Mouse (Mus musculus) forebrain, embryonic 14.5 days (tissue): ENCODE results near the gene Radil. TPM values are rescaled to one million over a fixed set of nuclear protein-coding genes. Genes with fewer than 3 reads are reported as not detected.

Source experiments
- ATAC-seq: fragments of 200-750 bp; cut with Nextera tagmentation; 2 replicates; pipeline ENCODE4 v1.8.0; 2017; ENCODE audit warnings: mild to moderate bottlenecking, moderate library complexity
- DNase-seq: peaks from one replicate; pipeline ENCODE4 v3.0.0-alpha.2; 2015; ENCODE audit warnings: low spot score
- H3K27ac ChIP-seq: fragments of 300-500 bp; sonication (generic); 2 replicates; pipeline ENCODE4 v1.5.1; 2014; ENCODE audit warnings: low read depth, mild to moderate bottlenecking, control low read depth, low read length, moderate library complexity
- H3K27me3 ChIP-seq: fragments of 300-500 bp; sonication (generic); replicated peaks from 2 replicates; pipeline ENCODE4 v1.6.1; 2014; ENCODE audit warnings: low read length, control low read depth, mixed read lengths; ENCODE audit not compliant: control insufficient read depth, insufficient read depth
- H3K36me3 ChIP-seq: fragments of 300-500 bp; sonication (generic); 2 replicates; pipeline ENCODE4 v1.6.1; 2014; ENCODE audit warnings: low read length, control low read depth; ENCODE audit not compliant: control insufficient read depth, insufficient read depth
- H3K4me1 ChIP-seq: fragments of 300-500 bp; sonication (generic); 2 replicates; pipeline ENCODE4 v1.6.1; 2014; ENCODE audit warnings: antibody characterized with exemption, low read length, control low read depth; ENCODE audit not compliant: control insufficient read depth, insufficient read depth
- H3K4me2 ChIP-seq: fragments of 300-500 bp; sonication (generic); 2 replicates; pipeline ENCODE4 v1.6.1; 2014; ENCODE audit warnings: mild to moderate bottlenecking, control low read depth, low read length
- H3K4me3 ChIP-seq: fragments of 300-500 bp; sonication (generic); 2 replicates; pipeline ENCODE4 v1.5.1; 2014; ENCODE audit warnings: low read depth, low read length, control low read depth
- H3K9ac ChIP-seq: fragments of 300-500 bp; sonication (generic); 2 replicates; pipeline ENCODE4 v1.6.1; 2014; ENCODE audit warnings: mild to moderate bottlenecking, low read length, control low read depth, moderate library complexity
- H3K9me3 ChIP-seq: fragments of 300-500 bp; sonication (generic); replicated peaks from 2 replicates; pipeline ENCODE4 v1.6.1; 2016; ENCODE audit warnings: low read length, control low read depth, mixed read lengths; ENCODE audit not compliant: control insufficient read depth
- WGBS: fragments of 180-500 bp; shearing (Covaris S2); extraction: QIAGEN DNeasy Blood & Tissue Kit; methylation state at CpG from one replicate; pipeline ENCODE4 v1.1.7; 2014; 5-methylcytosine and 5-hydroxymethylcytosine counted together
- polyA plus RNA-seq: library from polyadenylated mRNA; unstranded; fragments of >200 nt; fragmentation: Nextera tagmentation; extraction: Ambion mirVana; gene quantifications from 2 replicates; pipeline ENCODE4 v1.2.1, GENCODE M21; 2014

The Radil gene
- polyA plus RNA-seq, 1 experiment from 2014 or later: 5.9 TPM

- Histone ChIP-seq H3K9ac (peak overlapping the region; percentile 21), H3K36me3 (peaks cover 12% of the 10 kb centered on the region), H3K27ac (peak overlapping the region; percentile 50; the same call in 1 of the 2 replicates), H3K27me3 (no peaks in the 10 kb centered on the region), H3K4me2 (peak overlapping the region; percentile 44), H3K4me3 (peak overlapping the region; percentile 18), H3K4me1 (peaks cover 14% of the 10 kb centered on the region), H3K9me3 (no peaks in the 10 kb centered on the region)
- WGBS: under 1% methylated on average over 19 of the region's 19 CpGs
- peak; percentile 91 for ATAC-seq
- DNase-seq: peak; percentile 82
Observed at GRCm38 (mm10) chr5:142440451-142441147, 110.3 kb downstream of the Radil start.

DNA sequence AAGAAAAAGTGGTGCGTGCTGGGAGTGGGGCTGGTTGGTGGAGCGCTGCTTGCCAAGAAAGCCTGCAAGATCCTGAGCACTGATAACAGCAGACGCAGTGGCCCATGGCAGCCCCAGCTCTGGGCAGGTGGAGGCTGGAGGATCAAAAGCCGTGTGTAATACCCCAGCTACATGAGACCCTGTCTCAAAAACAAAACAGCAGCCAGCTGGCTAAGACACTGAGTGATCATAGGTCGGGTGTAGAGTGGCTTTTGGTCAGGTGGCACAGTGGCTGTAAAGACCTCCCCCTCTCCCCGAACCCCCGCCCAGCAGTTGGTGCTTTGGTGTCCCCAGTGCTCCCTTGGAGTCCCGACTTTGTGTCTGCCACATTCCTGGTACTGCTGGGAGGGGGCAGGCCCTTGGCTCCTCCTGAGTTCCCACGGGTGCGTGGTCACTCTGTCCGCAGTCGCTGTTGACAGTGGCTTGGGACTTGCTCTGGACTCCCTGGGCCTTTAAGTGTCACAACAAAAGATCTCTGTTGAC lies 110.9 kb downstream of the Radil start:
- peak overlapping the region; percentile 44 for H3K4me2 ChIP-seq
- no peak for DNase-seq
- WGBS: under 1% methylated on average over 12 of the region's 12 CpGs
- peak; percentile 49 for ATAC-seq
- H3K36me3 ChIP-seq: peaks cover 18% of the 10 kb centered on the region
- peak overlapping the region; percentile 18 for H3K4me3 ChIP-seq
- no peaks in the 10 kb centered on the region for H3K27me3 ChIP-seq
- H3K27ac ChIP-seq: peak overlapping the region; percentile 10
- no peaks in the 10 kb centered on the region for H3K9me3 ChIP-seq
- H3K9ac ChIP-seq: peak overlapping the region; percentile 21; the same call in 1 of the 2 replicates
- peaks cover 14% of the 10 kb centered on the region for H3K4me1 ChIP-seq

DNA sequence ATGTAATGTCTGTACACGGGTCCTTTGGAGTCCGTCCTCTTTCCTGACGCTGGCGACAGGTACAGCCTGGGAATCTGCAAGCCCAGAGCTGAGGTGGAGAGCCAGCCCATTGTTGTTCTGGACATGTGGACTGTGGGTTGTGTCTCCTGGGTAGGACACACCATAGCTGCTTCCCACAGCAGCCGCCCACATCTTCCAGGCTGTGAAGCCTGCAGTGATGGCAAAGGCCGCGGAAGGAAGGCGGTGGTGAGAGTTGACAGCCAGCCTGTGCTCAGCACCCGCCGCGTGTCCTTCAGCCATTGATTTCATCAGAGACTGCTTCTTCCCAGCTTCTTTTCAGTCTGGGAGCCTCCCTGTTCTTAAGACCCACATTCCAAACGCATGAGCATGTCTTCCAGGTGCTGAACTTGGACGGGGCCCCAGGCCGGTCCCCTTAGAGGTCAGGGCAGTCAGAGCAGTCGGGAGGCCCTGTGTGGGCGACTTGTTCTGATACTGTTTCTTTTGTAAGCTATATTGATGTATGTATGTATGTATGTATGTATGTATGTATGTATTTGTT lies 112.4 kb downstream of the Radil start:
- Histone ChIP-seq H3K4me3 (no peak overlapping the region), H3K27ac (no peak overlapping the region), H3K27me3 (no peaks in the 10 kb centered on the region), H3K9ac (no peak overlapping the region), H3K36me3 (peaks cover 19% of the 10 kb centered on the region), H3K9me3 (no peaks in the 10 kb centered on the region), H3K4me1 (peaks cover 14% of the 10 kb centered on the region), H3K4me2 (no peak overlapping the region)
- DNase-seq: no peak
- no peak for ATAC-seq
- 91% methylated on average over 16 of the region's 16 CpGs for WGBS

- no peak overlapping the region for H3K9ac ChIP-seq
- DNase-seq (no peak), ATAC-seq (no peak)
- H3K27ac ChIP-seq: no peak overlapping the region
- H3K27me3 ChIP-seq: no peaks in the 10 kb centered on the region
- no peak overlapping the region for H3K4me3 ChIP-seq
- H3K9me3 ChIP-seq: no peaks in the 10 kb centered on the region
- H3K4me2 ChIP-seq: no peak overlapping the region
- H3K36me3 ChIP-seq: peaks cover 19% of the 10 kb centered on the region
- 98% methylated on average over 15 of the region's 15 CpGs for WGBS
- H3K4me1 ChIP-seq: peaks cover 8% of the 10 kb centered on the region
Observed at GRCm38 (mm10) chr5:142435736-142436135, 115.2 kb downstream of the Radil start.

Other genes starting within 250 kb of the Radil start
- 1.8 and 2.8 TPM in 2 replicates for gene Foxk1, start 149.6 kb downstream of the Radil start, polyA plus RNA-seq
- gene Ap5z1, start 87.2 kb downstream of the Radil start, polyA plus RNA-seq: 9.4 and 14.3 TPM in 2 replicates
- gene Papolb, start 21.0 kb downstream of the Radil start, polyA plus RNA-seq: 0.15 and 0.27 TPM in 2 replicates
- gene Mmd2, start 57.7 kb upstream of the Radil start, polyA plus RNA-seq: 71.9 and 75.1 TPM in 2 replicates
- 41.5 and 49.4 TPM in 2 replicates for gene Wipi2, start 76.6 kb upstream of the Radil start, polyA plus RNA-seq
- 50.4 and 69.7 TPM in 2 replicates for gene Slc29a4, start 141.4 kb upstream of the Radil start, polyA plus RNA-seq